Mouse (Mus musculus) adrenal gland, adult 8-10 months (tissue): ENCODE data around the gene Gpr55. TPM values are rescaled to one million over a fixed set of nuclear protein-coding genes. Genes with fewer than 3 reads are reported as not detected.

ENCODE experiments used
- DNase-seq: peaks from one replicate; pipeline ENCODE4 v3.0.0; 2022
- total RNA-seq, 4 experiments: library from RNA; stranded (reverse); gene quantifications; 2 replicates each; pipeline ENCODE4 v1.2.4; 2022

Gpr55 gene
- total RNA-seq, 4 experiments from 2014 or later, result 3.1 to 7.8 (median 5.1) TPM

DNA sequence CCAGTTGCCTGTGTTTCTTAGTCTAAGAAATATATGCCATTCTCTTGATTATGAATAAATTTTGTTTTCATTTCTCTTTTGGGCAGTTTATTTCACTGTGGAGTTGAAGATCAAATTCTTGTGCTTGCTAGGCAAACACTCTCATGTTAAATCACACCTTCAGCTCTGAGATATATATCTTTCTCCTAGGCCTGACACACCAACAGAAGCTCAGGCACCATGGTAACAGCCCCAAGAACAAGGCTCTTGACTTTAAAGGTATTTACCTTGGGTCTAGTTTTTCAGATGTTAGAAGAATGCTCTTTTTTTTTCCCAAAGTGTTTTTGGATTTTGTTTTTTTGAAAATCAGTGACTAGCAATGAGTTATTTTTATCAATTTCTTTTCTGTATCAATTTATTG is 44.9 kb downstream of the Gpr55 start:
- DNase-seq, result no peak

DNA sequence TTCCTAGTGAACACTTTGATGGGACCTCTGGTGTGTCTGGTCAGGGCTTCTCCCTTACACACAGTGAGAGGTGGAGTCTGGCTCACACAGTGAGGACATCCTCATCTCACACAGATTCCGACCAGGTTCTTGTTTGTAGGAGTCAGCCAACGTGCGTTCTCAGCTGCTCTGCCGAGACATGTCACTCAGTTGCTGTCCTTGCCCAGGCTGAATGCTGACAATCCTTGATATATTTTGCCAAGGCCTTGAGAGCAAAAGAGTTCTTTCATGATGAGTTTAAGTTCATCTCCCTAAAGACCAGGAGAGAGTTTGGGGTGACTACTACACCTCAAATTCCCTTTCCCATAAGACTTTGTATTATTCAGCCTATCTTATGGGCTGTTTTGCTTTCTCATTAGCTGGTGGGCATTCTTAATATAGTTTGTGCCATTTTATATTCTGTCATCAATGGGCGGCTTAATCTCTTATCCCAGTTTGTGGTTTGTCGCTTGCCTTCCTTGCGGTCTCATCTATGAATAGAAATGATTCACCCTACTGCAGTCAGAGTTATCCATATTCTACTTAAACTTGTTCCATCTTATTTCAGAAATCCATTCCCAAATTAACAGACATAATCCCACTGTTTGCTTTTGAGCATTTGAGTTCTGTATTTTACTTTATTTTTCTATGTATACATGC is 47.6 kb downstream of the Gpr55 start:
- DNase-seq, result no peak

DNA sequence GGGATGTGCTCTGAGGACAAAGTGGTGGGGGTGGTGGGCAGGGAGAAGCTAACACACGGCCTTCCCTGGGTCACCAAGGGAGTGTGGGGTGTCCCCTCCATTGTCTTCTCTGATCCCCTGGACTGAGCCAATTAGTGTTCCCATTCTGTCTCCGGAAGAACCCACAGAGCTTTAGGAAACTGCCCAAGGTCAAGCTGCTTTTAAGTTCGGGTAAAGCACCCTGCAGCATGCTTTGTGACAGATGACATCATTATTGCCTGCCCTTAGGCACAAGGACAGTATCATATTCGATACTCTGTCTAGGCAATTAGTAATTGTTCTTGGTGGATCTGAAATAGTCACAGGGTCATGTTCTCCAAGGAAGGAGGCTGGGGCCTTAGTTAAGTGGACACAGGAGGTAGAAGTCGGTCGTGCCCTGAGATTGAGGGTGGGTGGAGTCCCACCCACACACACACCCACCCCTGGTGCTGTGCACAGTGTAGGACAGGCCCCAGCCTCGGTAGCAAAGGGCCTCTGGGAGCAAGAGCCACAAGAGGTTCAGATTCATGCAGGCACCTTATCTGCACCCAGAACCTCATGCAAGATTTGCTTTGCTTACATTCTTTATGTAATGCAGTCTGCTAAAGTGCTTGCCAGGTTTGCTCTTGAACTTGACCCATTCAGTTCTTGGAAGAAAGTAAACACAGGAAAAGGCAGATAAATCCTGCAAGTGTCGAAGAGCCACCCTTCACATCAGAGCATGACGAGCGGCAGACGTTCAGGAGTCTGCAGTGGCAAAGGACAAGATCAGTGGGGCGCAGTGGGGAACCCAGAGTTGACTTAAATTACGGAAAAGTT is 51.8 kb downstream of the Gpr55 start:
- peak; percentile 56 for DNase-seq

DNA sequence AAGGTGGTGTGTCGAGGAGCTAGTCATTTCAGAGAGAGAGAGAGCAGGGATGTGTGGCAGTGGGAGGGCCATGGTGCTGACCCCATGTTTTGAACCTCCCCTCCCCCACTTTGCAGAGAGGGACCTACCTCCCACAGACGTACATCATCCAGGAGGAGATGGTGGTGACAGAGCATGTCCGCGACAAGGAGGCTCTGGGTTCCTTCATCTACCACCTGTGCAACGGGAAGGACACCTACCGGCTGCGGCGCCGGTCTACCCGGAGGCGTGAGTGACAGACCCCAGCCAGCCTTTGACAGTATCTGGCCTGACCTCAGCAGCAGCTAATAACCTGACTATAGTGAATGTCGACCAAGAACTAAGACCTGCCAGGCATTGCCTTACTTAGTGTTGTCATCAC is 53.9 kb downstream of the Gpr55 start:
- no peak for DNase-seq

DNA sequence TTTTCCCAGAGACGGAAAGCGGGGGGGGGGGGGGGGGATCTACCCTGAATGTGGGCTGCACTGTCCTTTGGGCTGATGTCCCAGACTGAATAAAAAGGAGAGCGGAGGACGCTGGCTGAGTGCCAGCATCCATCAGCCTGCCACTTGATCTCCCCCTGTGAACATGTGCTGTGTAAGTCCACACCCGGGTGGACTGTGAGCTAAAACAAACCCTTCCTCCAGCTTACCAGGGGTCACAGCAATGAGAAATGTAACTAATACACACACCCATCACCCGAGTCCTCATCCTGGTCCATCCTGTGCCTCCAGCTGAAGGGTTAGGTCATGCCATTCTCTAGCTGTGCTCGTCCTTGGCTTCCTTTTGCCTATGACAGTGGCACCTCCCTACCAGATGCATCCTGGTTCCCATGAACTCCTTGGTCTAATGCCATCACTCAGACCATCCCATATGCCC is 58.7 kb downstream of the Gpr55 start:
- no peak for DNase-seq

DNA sequence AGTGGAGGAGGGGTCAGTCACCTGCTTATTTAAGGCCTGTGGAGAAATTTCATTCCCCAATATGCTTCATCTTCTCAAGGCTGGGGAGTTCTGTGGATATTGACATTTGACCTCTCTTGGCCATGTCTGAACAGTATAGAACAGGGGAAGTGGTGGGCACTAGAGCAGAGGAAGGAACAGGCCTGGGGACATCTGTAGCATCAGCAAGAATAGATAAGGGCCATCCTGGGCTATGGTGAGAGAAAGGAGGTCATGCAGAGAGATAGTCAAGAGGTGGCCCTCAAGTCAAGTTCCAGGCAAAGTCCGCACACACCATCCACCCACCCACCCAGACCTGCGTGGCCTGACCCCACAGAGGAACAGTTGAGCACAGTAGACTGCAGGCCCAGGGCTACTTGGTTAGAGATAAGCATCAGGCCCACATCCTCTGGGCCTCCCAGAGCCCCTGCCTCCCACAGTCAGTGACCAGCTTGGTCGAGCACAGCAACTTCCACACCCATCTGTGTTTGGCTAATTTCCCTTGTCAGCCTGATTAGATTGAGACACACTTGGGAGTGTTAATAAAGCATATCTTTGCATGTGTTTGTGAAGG is 59.2 kb downstream of the Gpr55 start:
- no peak for DNase-seq

DNA sequence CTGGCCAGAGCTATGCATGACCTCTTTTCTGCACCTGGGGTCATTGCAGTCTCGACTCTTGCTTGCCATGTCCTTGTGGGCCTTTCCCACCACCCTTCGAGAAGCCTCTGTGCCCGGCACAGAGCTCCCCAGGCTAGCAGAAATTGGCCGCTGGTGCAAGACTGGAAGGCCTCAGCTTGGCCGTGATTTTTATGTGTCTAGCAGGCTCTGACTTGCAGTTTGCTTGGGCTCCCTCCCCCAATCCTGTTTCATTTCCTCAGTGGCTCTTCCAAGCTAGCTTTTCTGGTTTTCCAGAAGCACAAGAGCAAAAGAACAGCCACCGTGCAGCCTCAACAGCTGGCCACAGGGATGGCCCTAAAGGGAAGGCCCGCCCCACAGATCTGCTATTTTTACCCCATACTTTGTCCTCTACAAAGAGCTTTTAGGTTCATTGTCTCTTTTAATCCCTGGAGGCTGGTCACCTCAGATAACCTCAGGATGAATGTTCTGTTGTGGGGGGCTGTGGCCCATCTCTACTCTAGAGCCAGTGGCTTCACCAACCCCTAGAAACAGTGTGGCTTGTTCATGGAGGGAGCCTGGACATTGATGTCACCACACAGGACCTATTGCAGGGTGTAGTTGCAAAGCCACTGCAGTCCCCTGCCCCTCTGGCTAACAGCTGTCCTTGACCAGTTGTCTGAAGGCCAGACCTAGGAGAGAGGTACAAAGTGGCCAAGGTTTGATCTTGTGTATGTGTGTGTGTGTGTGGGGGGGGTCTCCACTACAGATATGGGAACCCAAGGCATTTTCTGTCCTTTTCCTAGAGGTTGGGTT is 60.1 kb downstream of the Gpr55 start:
- DNase-seq, result no peak

DNA sequence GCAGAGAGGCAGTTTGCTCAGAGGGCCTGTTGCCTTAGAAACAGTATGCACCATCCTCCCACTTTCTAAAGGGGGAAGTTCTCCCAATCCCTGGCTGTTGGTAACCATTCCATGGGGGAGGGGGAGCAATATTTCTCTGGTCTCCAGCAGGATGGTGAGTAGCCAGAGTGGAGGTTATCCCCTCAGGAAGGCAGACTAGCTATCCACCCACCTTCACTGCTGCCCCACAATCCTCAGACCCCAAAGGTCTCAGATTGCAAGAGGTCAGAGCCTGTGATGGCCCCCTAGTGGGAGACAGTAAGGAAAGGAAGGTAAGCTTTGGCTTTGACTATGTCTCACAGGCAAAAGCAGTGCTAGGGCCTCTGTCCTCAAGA is 61.4 kb downstream of the Gpr55 start:
- DNase-seq, result no peak

DNA sequence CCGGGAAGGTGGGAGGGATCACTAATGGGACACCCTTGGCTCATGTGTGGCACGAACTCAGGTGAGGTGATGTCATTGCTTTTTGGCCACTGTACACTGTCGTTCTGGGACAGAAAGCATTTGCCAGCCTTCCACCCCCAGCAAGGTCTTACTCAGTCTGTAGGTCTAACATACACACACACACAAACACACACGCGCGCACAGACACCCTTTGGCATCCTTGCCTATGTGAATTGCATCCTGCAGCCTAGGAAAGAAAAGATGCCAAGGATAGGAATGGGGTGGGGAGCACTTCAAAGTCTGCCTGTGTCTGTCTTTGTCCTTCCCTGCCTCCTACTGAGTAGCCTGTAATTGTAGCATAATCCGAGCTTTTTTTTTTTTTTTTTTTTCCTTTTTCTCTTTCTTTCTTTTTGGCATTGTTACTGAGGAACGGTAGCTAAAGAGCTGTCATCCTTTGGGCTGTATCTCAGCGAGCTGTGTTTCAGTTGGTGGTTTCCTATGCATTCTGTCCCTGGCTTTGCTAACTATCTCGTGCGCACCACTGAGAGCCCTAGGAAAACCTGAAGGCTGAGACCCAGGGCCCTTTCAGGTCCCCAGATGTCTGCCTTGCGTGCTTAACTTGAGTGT is 61.9 kb downstream of the Gpr55 start:
- no peak for DNase-seq

DNA sequence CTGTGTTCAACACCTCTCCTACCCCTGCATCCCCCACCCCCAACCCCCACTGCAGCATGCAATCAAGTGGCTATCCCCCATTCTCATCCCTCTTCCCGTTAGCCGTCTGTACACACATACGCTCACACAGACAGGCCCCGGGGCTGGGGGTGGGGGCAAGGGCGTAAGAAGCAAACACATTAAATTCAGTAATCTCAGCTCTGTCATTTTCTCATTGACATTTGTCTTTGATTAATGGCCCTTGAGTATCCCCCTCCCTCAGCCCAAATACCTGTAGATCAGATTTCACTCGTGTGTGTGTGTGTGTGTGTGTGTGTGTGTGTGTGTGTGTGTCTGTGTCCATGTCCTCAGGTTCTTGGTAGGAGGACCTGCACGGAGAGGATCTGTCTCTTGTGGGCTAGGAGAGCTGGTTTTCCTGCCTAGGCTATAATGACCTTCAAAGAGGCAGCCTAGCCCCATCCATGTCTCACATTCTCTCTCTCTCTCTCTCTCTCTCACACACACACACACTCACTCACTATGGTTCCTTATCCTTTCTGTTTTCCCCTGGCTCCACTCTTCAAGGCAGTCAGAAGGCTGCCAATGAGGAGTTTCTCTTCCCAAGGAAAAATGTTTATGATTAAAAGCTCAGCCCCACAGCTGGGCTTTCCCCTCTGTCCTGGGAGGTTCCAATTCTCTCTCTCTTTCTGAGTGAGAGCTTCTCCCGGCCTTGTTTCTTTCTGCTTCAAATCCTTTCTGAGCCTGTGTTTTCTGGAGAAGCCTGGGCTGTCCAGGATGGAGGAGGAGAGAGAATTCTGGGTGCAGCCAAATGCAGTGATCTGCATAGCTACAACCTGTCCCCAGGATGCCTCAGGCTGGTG is 62.7 kb downstream of the Gpr55 start:
- DNase-seq, result no peak

DNA sequence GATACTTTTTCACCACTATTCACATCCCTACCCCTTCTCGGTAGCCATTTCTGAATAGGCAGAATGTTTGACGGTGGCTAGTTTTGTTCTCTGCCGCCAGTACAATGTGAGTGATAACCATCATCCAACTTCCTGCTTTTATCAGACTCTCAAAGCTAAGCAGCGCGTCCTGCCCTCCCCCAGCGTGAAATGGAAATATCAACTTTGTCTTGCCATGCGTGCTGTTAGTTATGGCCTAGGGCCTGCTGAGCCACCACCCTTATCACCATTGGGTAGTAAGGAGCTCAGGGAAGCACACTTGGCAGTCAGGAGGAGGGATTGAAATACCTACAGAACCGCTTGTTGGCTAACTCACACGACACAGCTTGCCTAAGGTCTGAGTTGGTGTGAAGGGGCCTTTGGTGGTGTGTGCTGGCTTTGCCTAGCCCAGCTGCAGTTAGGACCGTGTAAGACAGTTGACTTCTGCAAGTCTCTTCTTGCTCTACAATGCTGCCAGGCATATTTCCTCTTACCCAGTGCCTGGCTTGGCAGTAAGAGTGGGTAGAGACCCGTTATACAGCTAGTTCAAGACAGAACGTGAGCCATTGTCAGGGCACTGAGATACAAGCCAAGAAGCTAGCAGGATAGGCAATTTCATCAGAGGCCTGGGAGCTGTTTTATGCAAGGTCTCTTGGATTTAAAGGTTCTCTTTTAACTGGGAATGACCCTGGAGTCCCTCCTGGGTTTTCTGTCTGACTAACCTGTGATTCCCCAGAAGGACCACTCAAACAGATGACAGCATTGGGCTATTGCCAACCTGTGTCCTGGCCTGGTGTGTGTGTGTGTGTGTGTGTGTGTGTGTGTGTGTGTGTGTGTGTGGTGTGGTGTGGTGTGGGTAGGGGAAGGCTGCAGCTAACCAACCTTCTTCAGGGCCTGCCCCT is 63.8 kb downstream of the Gpr55 start:
- no peak for DNase-seq

DNA sequence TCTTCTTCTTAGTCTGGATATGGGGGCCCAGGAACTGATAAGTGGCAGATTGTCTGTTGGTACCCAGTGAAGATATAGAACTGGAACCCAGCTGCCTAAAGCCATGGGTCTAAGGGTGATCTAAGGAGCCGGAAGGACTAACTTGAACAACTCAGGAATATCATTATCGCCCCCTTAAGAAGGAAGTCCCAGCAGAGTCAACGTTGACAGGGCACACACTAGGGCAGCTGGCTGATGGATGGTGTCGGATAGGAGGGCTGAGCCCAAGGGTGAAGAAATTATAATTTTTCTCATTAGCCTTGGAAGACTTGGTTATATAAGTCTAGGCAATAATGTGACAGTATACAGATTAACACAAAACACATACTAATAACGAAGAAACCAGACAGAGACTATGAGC is 64.7 kb downstream of the Gpr55 start:
- DNase-seq, result no peak

DNA sequence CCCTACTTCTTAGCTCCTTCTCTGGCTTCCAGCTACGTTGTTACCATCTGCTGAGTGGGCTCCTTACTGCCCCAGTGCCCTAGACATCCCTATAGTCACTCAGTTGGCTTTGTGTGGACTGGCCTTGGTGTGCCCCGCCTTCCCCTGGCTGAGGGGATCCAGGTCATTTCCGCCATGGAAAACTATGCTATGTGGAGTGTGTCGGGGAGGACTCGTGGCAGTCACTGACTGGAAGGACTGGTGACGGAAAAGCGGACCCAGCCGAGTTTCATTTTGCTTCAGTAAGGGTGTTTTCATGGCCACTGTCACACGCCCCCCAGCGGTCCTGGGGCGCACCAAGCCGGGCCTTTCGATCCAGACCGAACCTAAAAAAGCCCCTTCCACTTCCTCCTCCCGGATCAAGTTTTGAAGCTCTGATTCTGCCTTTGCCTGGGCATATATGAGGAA is 65.4 kb downstream of the Gpr55 start:
- DNase-seq, result peak; percentile 77

DNA sequence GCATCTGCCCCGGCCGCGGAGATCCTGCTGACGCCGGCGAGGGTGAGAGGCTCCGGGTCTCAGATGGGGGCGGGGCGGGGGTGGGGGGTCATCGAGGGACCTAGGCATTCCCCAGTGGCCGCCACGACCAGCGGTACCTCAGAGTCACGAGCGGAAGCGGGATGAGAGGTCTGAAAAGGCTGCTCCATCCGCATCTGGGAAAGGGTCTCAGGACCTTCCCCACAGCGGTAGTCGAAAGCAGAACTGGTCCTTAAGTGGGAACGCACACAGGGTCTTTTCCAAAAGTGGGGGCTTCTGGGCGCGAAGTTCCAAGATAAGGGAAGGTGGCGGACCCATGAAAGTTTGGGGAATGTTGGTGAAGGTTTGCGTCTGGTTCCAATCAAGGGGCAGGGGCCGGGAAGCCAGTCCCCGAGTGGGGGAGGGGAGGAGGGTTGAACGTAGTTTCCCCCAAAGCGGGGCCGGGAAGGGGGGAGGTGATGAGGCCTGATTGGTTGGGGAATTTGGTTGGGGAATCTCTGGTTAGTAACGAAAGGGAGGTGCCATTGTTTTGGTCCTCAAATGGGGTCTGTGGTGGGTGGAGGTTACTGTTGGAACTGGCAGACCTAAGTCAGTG is 66.0 kb downstream of the Gpr55 start:
- DNase-seq, result no peak

DNA sequence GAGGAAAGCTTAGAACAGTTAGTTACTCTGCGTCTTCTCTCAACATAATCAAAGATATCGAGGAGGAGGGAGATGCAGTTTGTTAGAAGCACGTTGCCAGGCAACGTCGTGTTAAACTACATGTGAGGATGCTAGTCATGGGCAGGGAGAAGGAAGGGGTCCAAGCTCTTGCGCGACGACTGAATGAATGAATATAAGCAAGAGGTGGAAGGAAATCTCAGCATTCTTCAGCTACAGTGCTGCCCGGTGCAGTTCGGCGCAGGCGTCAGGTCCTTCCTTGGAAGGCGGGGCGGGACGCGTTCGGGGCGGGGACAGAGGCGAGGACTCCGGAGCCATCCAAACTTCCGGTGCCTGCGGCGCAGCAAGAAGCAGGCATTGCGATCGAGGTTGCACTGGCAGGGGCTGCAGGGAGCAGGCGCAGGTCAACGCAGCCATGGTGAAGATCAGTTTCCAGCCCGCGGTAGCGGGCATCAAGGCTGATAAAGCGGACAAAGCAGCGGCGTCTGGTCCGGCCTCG is 66.5 kb downstream of the Gpr55 start, which contains the start of gene Itm2c:
Itm2c (plus strand) TSS at position 51 of the 517 bp plus-strand sequence.
- DNase-seq, result peak; percentile 88
